Mouse (Mus musculus): ENCODE measurements around the gene Rin2. TPM values are rescaled to one million over a fixed set of nuclear protein-coding genes. Genes with fewer than 3 reads are reported as not detected.
A peak's percentile ranks its signal among the peaks of the same experiment; 100 is the strongest.

Rin2 gene
- total and polyA plus RNA-seq, 3 experiments: 0.05 to 0.10 (median 0.08) TPM

GRCm38 (mm10) chr2:145729414-145729813 lies 54.4 kb downstream of the Rin2 start:
- DNase-seq (ENCODE audit: extremely low read depth): no peak
- peaks cover 0 to 3% of the 10 kb centered on the region in 2 experiments; a peak in 1 of 4 replicates for H3K4me1 ChIP-seq (ENCODE audit: control insufficient read depth in 1 of 2, insufficient read depth in 2 of 2)
- no peaks in the 10 kb centered on the region for H3K9me3 ChIP-seq (replicated peaks; ENCODE audit: low read length)
- no peaks in the 10 kb centered on the region for H3K36me3 ChIP-seq (replicated peaks in 1 of 2; ENCODE audit: control insufficient read depth in 1 of 2, insufficient read depth in 1 of 2, low read length in 1 of 2)
- no peak overlapping the region for H3K4me3 ChIP-seq (replicated peaks in 1 of 3; ENCODE audit: low read depth in 2 of 3, low read length in 2 of 3, poor library complexity in 1 of 3)
- no peaks in the 10 kb centered on the region for H3K27me3 ChIP-seq (replicated peaks)
- no peak overlapping the region for H3K27ac ChIP-seq (ENCODE audit: insufficient read depth, low read depth)
- TF ChIP-seq TBP (conservative IDR thresholded peaks at IDR 0.05; ENCODE audit: low read depth, low read length) (no peak), NRF1 (IDR thresholded peaks at IDR 0.05; ENCODE audit: low read depth, low read length) (no peak), MAFK (IDR thresholded peaks at IDR 0.05; ENCODE audit: insufficient replicate concordance, low read length) (no peak), ELF1 (IDR thresholded peaks at IDR 0.05; ENCODE audit: low read depth, low read length) (no peak), PAX5 (IDR thresholded peaks at IDR 0.05; ENCODE audit: low read length) (no peak), CTCF (conservative IDR thresholded peaks at IDR 0.05 in 1 of 2, IDR thresholded peaks at IDR 0.05 in 1 of 2; ENCODE audit: low read depth in 2 of 2, low read length in 2 of 2) (no peak), SMC3 (IDR thresholded peaks at IDR 0.05; ENCODE audit: low read depth, low read length) (no peak), MXI1 (IDR thresholded peaks at IDR 0.05; ENCODE audit: low read depth, low read length) (no peak), CHD2 (IDR thresholded peaks at IDR 0.05; ENCODE audit: low read length) (no peak), EP300 (IDR thresholded peaks at IDR 0.05; ENCODE audit: low read length) (no peak), SIN3A (IDR thresholded peaks at IDR 0.05; ENCODE audit: low read length) (no peak), MAZ (IDR thresholded peaks at IDR 0.05; ENCODE audit: low read depth, low read length) (no peak), RCOR1 (conservative IDR thresholded peaks at IDR 0.05; ENCODE audit: low read depth, low read length) (no peak), E2F4 (IDR thresholded peaks at IDR 0.05; ENCODE audit: insufficient replicate concordance, low read depth, low read length) (no peak)
- no peaks in the 10 kb centered on the region for H3K79me2 ChIP-seq (replicated peaks; ENCODE audit: control insufficient read depth, extremely low read depth, insufficient read depth, poor library complexity, severe bottlenecking)
- no peak overlapping the region for H3K9ac ChIP-seq (ENCODE audit: insufficient read depth, low read depth)
- in situ Hi-C loops (cut with MboI; ENCODE audit: low pct_ligation_motif_present, low pct_unique_long_range_greater_than_20kb, low sequenced_read_pairs): no loop called here
- dilution Hi-C loops (cut with MboI; ENCODE audit: extremely low pct_ligation_motif_present, extremely low pct_unique_long_range_greater_than_20kb, low sequenced_read_pairs): no loop called here
- H3K4me2 ChIP-seq (ENCODE audit: insufficient read depth, low read depth, poor library complexity, severe bottlenecking): no peak overlapping the region

GRCm38 (mm10) chr2:145730189-145730880 lies 55.3 kb downstream of the Rin2 start:
- dilution Hi-C loops (cut with MboI; ENCODE audit: extremely low pct_ligation_motif_present, extremely low pct_unique_long_range_greater_than_20kb, low sequenced_read_pairs): no loop called here
- no peaks in the 10 kb centered on the region for H3K36me3 ChIP-seq (replicated peaks in 1 of 2; ENCODE audit: control insufficient read depth in 1 of 2, insufficient read depth in 1 of 2, low read length in 1 of 2)
- H3K79me2 ChIP-seq (replicated peaks; ENCODE audit: control insufficient read depth, extremely low read depth, insufficient read depth, poor library complexity, severe bottlenecking): no peaks in the 10 kb centered on the region
- no peaks in the 10 kb centered on the region for H3K9me3 ChIP-seq (replicated peaks; ENCODE audit: low read length)
- TF ChIP-seq ELF1 (IDR thresholded peaks at IDR 0.05; ENCODE audit: low read depth, low read length) (no peak), HCFC1 (IDR thresholded peaks at IDR 0.05; ENCODE audit: low read depth, low read length) (no peak), MEF2A (IDR thresholded peaks at IDR 0.05; ENCODE audit: borderline replicate concordance, low read depth, low read length) (no peak), SMC3 (IDR thresholded peaks at IDR 0.05; ENCODE audit: low read depth, low read length) (no peak), MAZ (IDR thresholded peaks at IDR 0.05; ENCODE audit: low read depth, low read length) (no peak), NRF1 (IDR thresholded peaks at IDR 0.05; ENCODE audit: low read depth, low read length) (no peak), SIN3A (IDR thresholded peaks at IDR 0.05; ENCODE audit: low read length) (no peak), ZMIZ1 (IDR thresholded peaks at IDR 0.05; ENCODE audit: low read depth, low read length) (no peak), IRF4 (IDR thresholded peaks at IDR 0.05; ENCODE audit: low read depth, low read length) (no peak)
- in situ Hi-C loops (cut with MboI; ENCODE audit: low pct_ligation_motif_present, low pct_unique_long_range_greater_than_20kb, low sequenced_read_pairs): no loop called here
- no peak overlapping the region for H3K4me3 ChIP-seq (replicated peaks in 1 of 3; ENCODE audit: low read depth in 2 of 3, low read length in 2 of 3, poor library complexity in 1 of 3)
- DNase-seq (ENCODE audit: extremely low read depth): no peak
- H3K27ac ChIP-seq (ENCODE audit: insufficient read depth, low read depth): no peak overlapping the region
- 0 out of 2 replicates have a peak overlapping the region, but pooled peaks have one; percentile 5 for H3K4me2 ChIP-seq (ENCODE audit: insufficient read depth, low read depth, poor library complexity, severe bottlenecking)
- H3K27me3 ChIP-seq (replicated peaks): no peaks in the 10 kb centered on the region
- H3K4me1 ChIP-seq (ENCODE audit: control insufficient read depth in 1 of 2, insufficient read depth in 2 of 2): peaks cover 0 to 3% of the 10 kb centered on the region in 2 experiments; a peak in 1 of 4 replicates
- no peak overlapping the region for H3K9ac ChIP-seq (ENCODE audit: insufficient read depth, low read depth)
